Mouse (Mus musculus) right cerebral cortex, postnatal 4 days (tissue): ENCODE data around the gene Slc31a1.

ENCODE experiments used
- DNase-seq: peaks from one replicate; pipeline ENCODE4 v3.0.0-alpha.2; 2022

Gene Slc31a1

GRCm38 (mm10) chr4:62364299-62364698, 3.8 kb downstream of the Slc31a1 start:
- no peak for DNase-seq

- no peak for DNase-seq
These were observed 5.8 kb downstream of the Slc31a1 start for GRCm38 (mm10) chr4:62366291-62366690.

- DNase-seq: no peak
These were observed 7.1 kb downstream of the Slc31a1 start for GRCm38 (mm10) chr4:62367586-62367985.

GRCm38 (mm10) chr4:62369091-62369490, 8.6 kb downstream of the Slc31a1 start:
- DNase-seq: no peak

GRCm38 (mm10) chr4:62372410-62372809, 11.9 kb downstream of the Slc31a1 start:
- no peak for DNase-seq

DNA sequence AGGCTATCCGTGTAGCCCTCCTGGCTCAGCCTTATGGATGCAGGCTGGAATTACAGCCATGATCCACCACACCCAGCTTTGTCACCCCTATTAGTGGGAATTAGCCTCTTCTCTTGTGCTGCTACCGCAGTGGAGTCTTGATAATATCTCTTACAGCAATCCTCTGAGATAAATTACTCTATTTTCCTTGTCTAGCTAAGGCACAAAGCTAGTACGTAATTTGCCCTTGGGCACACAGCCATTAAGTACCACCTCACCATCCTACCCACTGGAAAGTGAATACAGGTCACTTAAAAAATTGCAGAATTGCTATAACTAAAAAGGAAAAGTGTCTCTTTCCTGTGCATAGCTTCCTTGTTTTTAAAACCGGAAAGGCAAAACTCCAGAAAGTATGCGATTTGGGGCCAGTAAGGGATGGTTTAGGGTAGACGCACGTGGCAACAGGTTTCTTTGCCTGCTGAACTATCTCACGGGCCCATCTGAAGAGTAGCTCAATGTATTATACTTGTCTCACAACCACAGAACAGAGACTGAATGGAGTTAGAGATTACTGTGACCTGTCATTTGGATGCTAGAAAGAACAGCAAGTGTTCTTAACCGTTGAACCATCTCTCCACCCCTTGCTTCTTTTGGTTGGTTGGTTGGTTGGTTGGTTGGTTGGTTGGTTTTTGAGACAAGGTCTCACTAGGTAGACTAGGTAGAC, 12.4 kb downstream of the Slc31a1 start:
- no peak for DNase-seq

- no peak for DNase-seq
These were observed 13.1 kb downstream of the Slc31a1 start for GRCm38 (mm10) chr4:62373668-62374067.

DNA sequence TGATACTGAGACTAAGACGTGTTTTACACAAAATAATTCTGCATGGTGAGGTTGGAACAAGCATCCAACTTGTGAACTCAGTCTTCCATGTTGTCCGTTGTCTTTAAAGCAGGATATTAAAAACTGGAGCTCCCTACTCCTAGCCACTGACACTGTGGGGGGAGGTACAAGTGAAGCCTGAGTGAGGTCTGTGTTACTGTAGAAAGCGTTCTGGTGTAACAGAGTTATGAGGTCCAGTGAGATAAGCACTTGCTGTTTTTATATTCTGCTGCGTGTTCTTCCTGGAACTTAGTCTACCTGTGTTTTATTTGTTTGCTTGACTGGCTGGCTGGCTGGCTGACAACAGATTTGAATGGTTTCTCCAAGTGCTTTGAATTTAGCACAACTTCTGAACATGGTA, 13.8 kb downstream of the Slc31a1 start:
- DNase-seq: no peak

DNA sequence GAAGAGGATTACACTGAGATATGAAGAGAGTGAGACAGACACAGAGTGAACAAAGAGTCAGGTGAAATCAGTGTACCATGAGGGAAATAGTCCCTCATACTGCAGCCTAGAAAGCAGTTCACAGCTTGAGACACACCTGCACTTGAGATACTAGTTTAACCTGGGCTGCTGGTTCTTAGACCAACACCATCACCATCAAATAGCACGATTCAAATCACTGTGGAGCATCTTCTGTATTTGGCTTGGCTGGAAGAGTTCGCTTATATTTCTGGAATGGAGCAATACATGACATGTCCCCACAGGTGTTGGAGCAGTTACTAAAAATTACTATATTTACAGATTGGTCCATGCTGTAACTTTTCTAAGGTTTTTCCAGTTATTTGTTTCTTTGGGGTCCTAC, 15.6 kb downstream of the Slc31a1 start:
- DNase-seq: no peak

DNA sequence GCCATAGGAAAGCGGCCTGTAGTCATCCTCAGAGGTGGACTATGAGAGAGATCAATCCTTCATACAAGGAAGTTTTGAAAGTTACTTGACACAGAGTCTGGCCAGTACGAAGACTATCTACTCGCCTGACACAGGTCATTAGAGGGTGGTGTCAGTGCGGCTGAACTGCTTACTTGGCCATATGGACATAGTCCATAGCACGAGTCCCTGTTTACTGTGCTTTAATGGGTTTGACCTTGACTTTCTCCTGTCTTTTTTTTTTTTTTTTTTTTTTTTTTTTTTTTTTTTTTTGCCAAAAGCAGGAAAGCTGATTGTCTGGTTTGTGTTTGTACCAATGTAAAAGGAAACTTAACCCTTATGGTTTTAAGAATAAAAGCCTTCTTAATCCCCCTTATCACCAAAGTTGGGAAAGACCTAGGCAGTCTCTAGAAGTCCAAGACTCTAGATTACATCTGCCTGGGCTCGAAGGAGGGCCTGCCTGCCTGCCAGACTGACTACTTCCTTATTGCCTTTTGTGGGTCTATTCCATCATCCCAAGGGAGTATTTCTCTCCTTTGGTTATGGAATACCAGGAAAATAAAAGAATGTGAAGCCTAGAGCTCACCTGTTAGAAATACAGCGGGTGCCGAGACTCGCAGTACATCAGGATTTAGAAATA, 19.3 kb downstream of the Slc31a1 start:
- DNase-seq: no peak

DNA sequence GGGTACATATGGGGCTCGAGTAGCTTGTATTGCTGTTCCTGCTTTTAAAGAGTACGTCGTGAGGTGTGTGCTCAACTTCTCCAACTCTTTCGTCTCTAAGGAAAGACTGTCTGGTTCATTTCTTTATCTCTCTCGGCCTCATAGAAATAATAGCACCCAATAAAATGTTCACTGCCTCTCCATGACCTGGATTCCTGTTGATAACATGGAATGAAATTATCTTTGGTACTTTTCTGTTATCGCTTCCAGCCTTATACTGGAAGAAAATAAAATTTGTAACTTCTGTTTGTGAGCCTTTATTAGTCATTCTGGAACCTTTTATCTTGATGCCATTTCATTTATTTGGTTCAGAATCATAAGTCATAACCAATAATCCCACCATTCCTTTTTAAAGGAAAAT, 22.7 kb downstream of the Slc31a1 start:
- DNase-seq: no peak

- no peak for DNase-seq
These were observed 23.2 kb downstream of the Slc31a1 start for GRCm38 (mm10) chr4:62383752-62384151.

DNA sequence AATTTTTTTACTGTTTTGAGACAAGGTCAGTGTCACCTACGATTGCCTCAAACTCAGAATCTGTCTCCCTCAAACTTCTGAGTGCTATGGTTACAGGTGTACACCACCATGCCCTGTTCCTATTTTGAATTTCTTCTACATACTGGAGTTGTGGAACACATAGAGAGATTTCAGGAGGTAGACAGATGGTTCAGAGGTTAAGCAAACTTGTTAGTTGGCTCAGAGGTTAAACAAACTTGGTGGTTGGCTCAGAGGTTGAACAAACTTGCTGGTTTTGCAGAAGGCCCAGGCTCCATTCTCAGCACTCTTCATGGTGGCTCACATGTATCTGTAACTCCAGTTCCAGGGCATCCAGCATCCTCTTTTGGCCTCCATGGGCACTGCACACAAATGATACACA, 23.6 kb downstream of the Slc31a1 start:
- DNase-seq: no peak

- no peak for DNase-seq
These were observed 24.9 kb downstream of the Slc31a1 start for GRCm38 (mm10) chr4:62385439-62385838.

- DNase-seq: no peak
These were observed 29.3 kb downstream of the Slc31a1 start for GRCm38 (mm10) chr4:62389592-62390512.

GRCm38 (mm10) chr4:62391892-62392291, 31.4 kb downstream of the Slc31a1 start:
- no peak for DNase-seq

DNA sequence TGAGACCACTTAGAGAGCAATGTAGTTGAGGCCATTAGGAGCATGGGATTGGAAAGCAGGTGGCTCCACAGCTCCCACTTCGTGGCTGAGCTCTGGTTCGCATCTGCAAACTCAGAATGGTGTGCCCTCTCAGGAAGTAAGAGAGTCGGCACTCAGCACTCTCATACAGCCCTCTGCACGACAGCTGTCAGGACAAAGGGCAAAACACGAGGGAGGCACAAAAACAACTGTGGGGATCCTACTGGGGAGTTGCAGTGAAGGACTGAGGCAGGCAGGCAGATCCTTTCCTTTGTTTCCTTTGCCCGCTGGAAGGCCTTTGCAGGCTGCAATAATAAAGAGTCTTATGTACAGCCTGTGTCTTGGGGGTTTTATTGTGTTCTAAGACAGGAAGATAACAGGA, 32.9 kb downstream of the Slc31a1 start:
- no peak for DNase-seq

GRCm38 (mm10) chr4:62395806-62396205, 35.3 kb downstream of the Slc31a1 start:
- no peak for DNase-seq

DNA sequence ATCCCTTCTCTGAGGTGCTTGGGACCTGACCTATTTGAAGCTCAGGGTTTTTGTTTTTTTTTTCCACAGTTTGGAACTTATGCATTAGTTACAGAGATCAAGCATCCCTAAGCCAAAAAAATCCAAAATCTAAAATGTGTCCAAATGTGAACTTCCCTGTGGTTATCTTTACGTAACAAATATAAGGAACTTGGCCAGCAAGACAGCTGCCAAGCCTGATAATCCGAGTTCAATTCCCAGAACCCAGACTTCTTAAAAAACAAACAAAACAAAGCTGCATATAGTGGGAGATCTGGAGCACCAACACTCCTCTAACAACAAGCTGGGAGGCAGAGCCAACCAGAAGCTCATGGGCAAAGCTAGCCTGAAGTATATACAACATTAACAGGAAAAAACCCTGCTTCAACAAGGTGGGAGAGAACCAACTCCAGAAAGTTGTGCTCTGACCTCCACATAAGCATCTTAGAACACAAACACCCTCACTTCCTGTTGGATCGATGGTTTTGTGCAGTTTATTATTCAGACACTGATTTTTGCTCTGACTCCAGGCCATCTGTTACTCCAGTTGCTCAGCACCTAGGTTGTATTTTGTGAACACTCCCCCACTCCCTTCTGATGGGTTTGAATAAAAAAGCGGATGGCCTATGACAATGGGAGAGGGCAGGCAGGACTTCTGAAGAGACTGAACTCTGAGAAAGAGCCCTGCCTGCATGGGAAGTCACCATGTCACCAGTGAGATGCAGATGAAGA, 37.3 kb downstream of the Slc31a1 start:
- DNase-seq: no peak

DNA sequence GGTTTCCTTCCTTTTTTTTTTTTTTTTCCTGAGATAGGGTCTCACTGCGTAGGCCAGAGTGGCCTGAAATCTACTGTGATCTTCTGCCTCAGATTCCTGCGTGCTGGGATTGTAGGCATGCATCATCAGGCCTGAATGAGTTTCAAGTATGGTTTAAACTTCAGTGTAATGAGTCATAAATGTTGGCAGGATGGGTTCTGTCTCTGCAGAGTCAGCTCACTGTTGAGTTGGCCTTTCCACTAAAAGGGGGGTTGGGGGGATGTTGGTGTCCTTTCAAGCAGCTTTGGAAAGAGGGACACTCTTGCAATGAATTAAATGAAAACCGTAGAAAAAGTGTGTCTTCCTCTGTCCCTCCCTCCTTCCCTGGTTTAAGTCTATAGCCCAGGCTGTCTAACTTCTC, 38.4 kb downstream of the Slc31a1 start:
- no peak for DNase-seq

DNA sequence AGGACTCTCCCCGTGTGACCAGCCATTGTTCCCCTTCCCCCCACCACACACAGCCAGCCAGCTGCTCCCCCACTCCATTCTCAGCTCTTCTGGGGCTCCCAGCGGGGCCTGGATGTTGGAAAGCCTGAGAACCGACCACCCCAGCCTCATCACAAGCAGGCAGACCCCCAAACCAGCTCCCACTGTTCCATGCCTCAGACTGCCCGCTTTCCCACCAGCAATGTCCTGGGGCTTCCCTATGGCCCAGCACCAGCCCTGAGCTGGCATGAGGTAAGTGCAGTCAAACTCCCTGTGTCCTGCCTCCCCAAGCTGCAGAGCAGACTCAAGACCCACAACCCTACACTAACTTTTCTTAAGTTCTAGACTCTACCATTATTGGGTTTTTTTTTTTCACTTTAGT, 45.6 kb downstream of the Slc31a1 start:
- DNase-seq: no peak

GRCm38 (mm10) chr4:62407730-62408582, 47.4 kb downstream of the Slc31a1 start:
- DNase-seq: peak; percentile 40
